Mouse (Mus musculus): ENCODE measurements around the gene Olfr1450. TPM values are rescaled to one million over a fixed set of nuclear protein-coding genes. Genes with fewer than 3 reads are reported as not detected.

Olfr1450 gene
- polyA plus RNA-seq (2012; rRNA removed; ENCODE audit: low replicate concordance) = not detected in 2 replicates

DNA sequence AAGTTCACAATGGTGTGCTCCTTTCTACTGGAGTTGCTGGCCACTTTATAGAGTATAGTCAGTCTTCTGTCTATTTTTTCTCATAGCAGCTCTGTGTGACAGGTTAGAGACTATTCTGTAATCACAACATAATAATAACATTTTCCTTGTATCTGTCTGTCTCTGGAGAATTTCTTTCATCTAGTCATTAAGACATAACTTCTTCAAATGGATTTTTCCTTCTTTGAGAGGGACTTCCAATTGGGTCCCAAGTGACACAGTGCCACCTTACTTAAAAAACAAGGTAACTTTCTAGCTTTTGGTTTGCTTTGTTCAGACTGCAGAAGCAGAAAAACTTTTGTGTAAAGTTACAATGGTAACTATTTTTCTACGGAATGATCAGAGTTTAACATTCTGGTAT is at the start of gene Olfr1450:
Olfr1450 (plus strand) TSS at position 301 of the 400 bp plus-strand sequence.

DNA sequence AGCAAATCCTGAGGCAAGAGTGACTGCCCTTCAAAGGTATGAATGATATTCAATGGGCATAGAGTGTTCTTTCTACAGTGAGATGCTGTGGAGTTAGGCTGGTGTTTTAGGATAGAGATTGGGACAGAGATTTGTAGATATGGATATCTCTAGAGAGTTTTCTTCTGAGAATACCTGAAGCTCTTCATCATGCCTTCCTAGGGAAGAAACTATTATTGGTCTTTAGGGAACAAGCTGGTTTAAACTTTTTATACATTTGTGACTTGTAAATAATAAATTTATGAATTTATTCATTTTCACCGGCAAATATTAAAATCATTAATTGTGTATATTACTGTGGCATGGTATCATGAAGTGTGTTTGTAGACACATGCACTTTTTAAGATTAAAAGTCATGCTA is 46.4 kb upstream of the Olfr1450 start, which contains the start of gene Olfr1447:
Olfr1447 (minus strand) TSS at position 101 of the 400 bp plus-strand sequence.

GRCm38 (mm10) chr19:12924319-12924718 is 25.7 kb upstream of the Olfr1450 start, which contains the start of gene Olfr1448:
Gene Olfr1448 (minus strand): TSS chr19:12924419.

DNA sequence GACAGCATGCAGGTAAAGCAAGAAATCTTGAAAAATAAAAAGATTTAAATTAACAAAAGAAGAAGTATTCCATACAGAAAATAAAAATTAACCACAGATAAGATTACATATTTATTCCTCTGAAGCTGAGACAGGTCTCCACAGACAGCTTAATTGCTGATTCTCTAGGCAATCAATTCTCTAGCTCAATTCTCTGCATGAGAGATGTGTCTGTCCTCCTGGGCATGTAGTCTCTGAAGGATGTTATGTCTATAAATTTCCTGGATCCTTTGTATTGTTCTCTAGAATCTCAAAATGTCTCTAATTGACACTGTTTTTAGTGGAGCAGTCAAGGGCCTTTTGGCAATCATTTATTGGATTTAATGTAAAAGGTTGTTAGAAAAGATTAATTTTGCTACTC is 19.5 kb upstream of the Olfr1450 start, which contains the start of gene Olfr1449:
Olfr1449 (plus strand) TSS at position 301 of the 400 bp plus-strand sequence.

GRCm38 (mm10) chr19:12994714-12995113 is 44.7 kb downstream of the Olfr1450 start, which contains the start of gene Olfr1451:
Gene Olfr1451 (plus strand): TSS chr19:12995014.

Other genes with a start within 250 kb of the Olfr1450 start
- 0.74 and 4.6 TPM in 2 replicates for gene Cntf, start 184.6 kb upstream of the Olfr1450 start, polyA plus RNA-seq (2012; rRNA removed; ENCODE audit: low replicate concordance)
- 11.2 and 24.3 TPM in 2 replicates for gene Zfp91, start 154.1 kb upstream of the Olfr1450 start, polyA plus RNA-seq (2012; rRNA removed; ENCODE audit: low replicate concordance)
- 15.4 and 17.0 TPM in 2 replicates for gene Lpxn, start 154.1 kb upstream of the Olfr1450 start, polyA plus RNA-seq (2012; rRNA removed; ENCODE audit: low replicate concordance)
- not detected in 2 replicates for gene Gm5244, start 103.6 kb upstream of the Olfr1450 start, polyA plus RNA-seq (2012; rRNA removed; ENCODE audit: low replicate concordance)
- 0.30 TPM in 1 of 2 replicates, not detected in the other for gene Olfr1444, start 93.0 kb upstream of the Olfr1450 start, polyA plus RNA-seq (2012; rRNA removed; ENCODE audit: low replicate concordance)
- 0.16 TPM in 1 of 2 replicates, not detected in the other for gene Olfr1445, start 66.4 kb upstream of the Olfr1450 start, polyA plus RNA-seq (2012; rRNA removed; ENCODE audit: low replicate concordance)
- not detected in 2 replicates for gene Olfr1446, start 56.7 kb upstream of the Olfr1450 start, polyA plus RNA-seq (2012; rRNA removed; ENCODE audit: low replicate concordance)
- not detected in 2 replicates for gene Olfr1447, start 46.5 kb upstream of the Olfr1450 start, polyA plus RNA-seq (2012; rRNA removed; ENCODE audit: low replicate concordance)
- gene Olfr1448, start 25.8 kb upstream of the Olfr1450 start, polyA plus RNA-seq (2012; rRNA removed; ENCODE audit: low replicate concordance) = not detected in 2 replicates
- gene Olfr1449, start 19.4 kb upstream of the Olfr1450 start, polyA plus RNA-seq (2012; rRNA removed; ENCODE audit: low replicate concordance) = not detected in 2 replicates
- not detected in 2 replicates for gene Olfr1451, start 44.8 kb downstream of the Olfr1450 start, polyA plus RNA-seq (2012; rRNA removed; ENCODE audit: low replicate concordance)
- gene Olfr1453, start 78.1 kb downstream of the Olfr1450 start, polyA plus RNA-seq (2012; rRNA removed; ENCODE audit: low replicate concordance) = not detected in 2 replicates
- gene Olfr1454, start 110.4 kb downstream of the Olfr1450 start, polyA plus RNA-seq (2012; rRNA removed; ENCODE audit: low replicate concordance) = not detected in 2 replicates
- not detected in 2 replicates for gene Olfr1457, start 147.6 kb downstream of the Olfr1450 start, polyA plus RNA-seq (2012; rRNA removed; ENCODE audit: low replicate concordance)
- not detected in 2 replicates for gene Olfr1458, start 156.5 kb downstream of the Olfr1450 start, polyA plus RNA-seq (2012; rRNA removed; ENCODE audit: low replicate concordance)
- not detected in 2 replicates for gene Olfr1459, start 199.3 kb downstream of the Olfr1450 start, polyA plus RNA-seq (2012; rRNA removed; ENCODE audit: low replicate concordance)
- gene Olfr1461, start 212.7 kb downstream of the Olfr1450 start, polyA plus RNA-seq (2012; rRNA removed; ENCODE audit: low replicate concordance) = not detected in 2 replicates
- gene Olfr1462, start 235.5 kb downstream of the Olfr1450 start, polyA plus RNA-seq (2012; rRNA removed; ENCODE audit: low replicate concordance) = not detected in 2 replicates